Mouse (Mus musculus) heart, adult 2 months (tissue): ENCODE data around the gene Lep.

ENCODE experiments used
- CTCF ChIP-seq: fragments of 200-600 bp; IDR thresholded peaks from 2 replicates; pipeline ENCODE4 v1.8.1; 2022; ENCODE audit warnings: antibody characterized with exemption, mild to moderate bottlenecking, moderate library complexity
- EP300 ChIP-seq: fragments of 200-500 bp; IDR thresholded peaks from 2 replicates; pipeline ENCODE4 v1.6.1; 2011; ENCODE audit warnings: low read depth, low read length, control low read depth; ENCODE audit not compliant: insufficient read depth
- POLR2A ChIP-seq: fragments of 200-500 bp; IDR thresholded peaks from 2 replicates; pipeline ENCODE4 v1.6.1; 2011; ENCODE audit warnings: mild to moderate bottlenecking, low read depth, low read length, control low read depth; ENCODE audit not compliant: insufficient read depth

DNA sequence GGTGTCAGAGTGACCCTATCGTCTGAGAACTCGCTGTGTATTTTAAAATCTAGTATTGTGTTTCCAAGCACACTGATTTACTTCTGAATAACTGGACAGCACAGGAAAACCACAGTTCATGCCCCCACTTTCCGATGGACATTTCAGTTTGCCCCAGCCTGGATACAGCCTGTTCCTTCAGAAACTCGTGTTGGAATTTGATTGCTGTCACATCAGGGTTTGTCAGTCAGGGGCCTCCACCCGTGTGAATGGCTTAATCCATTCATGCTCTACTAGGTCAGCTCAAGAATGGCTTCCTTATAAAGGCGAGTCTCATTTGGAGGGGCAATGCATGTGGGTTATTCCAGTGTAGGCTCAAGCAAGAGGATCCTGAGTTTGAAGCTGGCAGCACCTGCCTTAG lies 33.3 kb upstream of the Lep start:
- TF ChIP-seq CTCF = no peak
- TF ChIP-seq EP300 = no peak
- no peak for TF ChIP-seq POLR2A
